Mouse (Mus musculus) lung, postnatal 0 days (tissue): Measurements from ENCODE around the gene Pfdn5.

Experiments used
- CTCF ChIP-seq: IDR thresholded peaks from 2 replicates; pipeline ENCODE4 v1.5.1; 2016; ENCODE audit warnings: antibody characterized with exemption, mild to moderate bottlenecking
- EP300 ChIP-seq: IDR thresholded peaks from 2 replicates; pipeline ENCODE4 v1.6.1; 2016; ENCODE audit warnings: antibody characterized with exemption, mild to moderate bottlenecking, control low read depth

- TF ChIP-seq EP300 (no peak), CTCF (no peak)
These were observed 10.6 kb upstream of the Pfdn5 start for GRCm38 (mm10) chr15:102315292-102315691.
